Mouse (Mus musculus) forebrain, embryonic 10.5 days (tissue): ENCODE measurements around the gene Tmem132c. TPM values are rescaled to one million over a fixed set of nuclear protein-coding genes. Genes with fewer than 3 reads are reported as not detected.

ENCODE experiments used
- DNase-seq: peaks from one replicate; pipeline ENCODE4 v3.0.0-alpha.2; 2017; ENCODE audit warnings: low spot score; ENCODE audit errors: extremely low spot score
- H3K27ac ChIP-seq: fragments of 300-500 bp; sonication (generic); 2 replicates; pipeline ENCODE4 v1.5.1; 2016; ENCODE audit warnings: mild to moderate bottlenecking
- H3K27me3 ChIP-seq: fragments of 300-500 bp; sonication (generic); 2 replicates; pipeline ENCODE4 v1.6.1; 2016; ENCODE audit warnings: mild to moderate bottlenecking; ENCODE audit not compliant: poor library complexity, severe bottlenecking
- H3K36me3 ChIP-seq: fragments of 300-500 bp; sonication (generic); replicated peaks from 2 replicates; pipeline ENCODE4 v1.6.1; 2016; ENCODE audit warnings: mild to moderate bottlenecking, moderate library complexity
- H3K4me1 ChIP-seq: fragments of 300-500 bp; sonication (generic); 2 replicates; pipeline ENCODE4 v1.6.1; 2016
- H3K4me3 ChIP-seq: fragments of 300-500 bp; sonication (generic); 2 replicates; pipeline ENCODE4 v1.5.1; 2016; ENCODE audit warnings: mild to moderate bottlenecking, moderate library complexity
- H3K9me3 ChIP-seq: fragments of 300-500 bp; sonication (generic); 2 replicates; pipeline ENCODE4 v1.6.1; 2016; ENCODE audit warnings: mild to moderate bottlenecking, moderate library complexity
- WGBS: fragments of 180-500 bp; shearing (Covaris S2); methylation state at CpG from one replicate; pipeline ENCODE4 v1.1.7; 2016; 5-methylcytosine and 5-hydroxymethylcytosine counted together
- polyA plus RNA-seq: library from polyadenylated mRNA; unstranded; fragments of >200 nt; fragmentation: Nextera tagmentation; extraction: Ambion mirVana; gene quantifications from 2 replicates; pipeline ENCODE4 v1.2.1, GENCODE M21; 2016

The Tmem132c gene
- polyA plus RNA-seq, 1 experiment from 2014 or later: 27.9 TPM

GRCm38 (mm10) chr5:127537508-127537907 is 295.9 kb downstream of the Tmem132c start:
- H3K36me3 ChIP-seq: peaks cover 8% of the 10 kb centered on the region; the same call in 1 of the 2 replicates
- H3K27me3 ChIP-seq: no peaks in the 10 kb centered on the region
- no peaks in the 10 kb centered on the region for H3K4me1 ChIP-seq
- DNase-seq: no peak
- WGBS: 94% methylated on average over 2 of the region's 2 CpGs
- no peak overlapping the region for H3K4me3 ChIP-seq
- no peak overlapping the region for H3K27ac ChIP-seq
- no peaks in the 10 kb centered on the region for H3K9me3 ChIP-seq

DNA sequence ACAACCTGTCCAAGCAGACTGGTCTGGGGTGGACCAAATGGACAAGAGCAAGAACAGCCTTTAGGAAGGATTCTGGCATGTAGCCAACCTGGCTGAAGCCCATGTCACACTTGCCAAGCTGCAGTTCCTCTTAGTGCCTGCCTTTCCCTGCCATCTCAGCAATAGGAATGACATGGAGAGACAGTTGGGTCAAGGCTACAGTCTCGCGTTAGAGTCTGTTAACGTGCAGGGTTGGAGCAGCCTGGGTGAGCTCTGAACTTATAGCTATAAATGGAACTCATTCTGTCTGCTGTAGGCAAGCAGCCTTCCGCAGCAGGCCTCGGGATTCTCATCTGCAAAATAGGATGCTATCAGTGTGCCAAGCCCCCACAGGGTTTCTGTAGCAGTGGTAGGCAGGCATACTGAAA is 305.0 kb downstream of the Tmem132c start:
- WGBS: 91% methylated on average over 5 of the region's 5 CpGs
- DNase-seq: no peak
- Histone ChIP-seq H3K9me3 (no peaks in the 10 kb centered on the region), H3K4me1 (no peaks in the 10 kb centered on the region), H3K4me3 (no peak overlapping the region), H3K36me3 (peaks cover 3% of the 10 kb centered on the region), H3K27me3 (no peaks in the 10 kb centered on the region), H3K27ac (no peak overlapping the region)

- Histone ChIP-seq H3K36me3 (peaks cover 16% of the 10 kb centered on the region), H3K27me3 (no peaks in the 10 kb centered on the region), H3K27ac (no peak overlapping the region), H3K9me3 (no peaks in the 10 kb centered on the region), H3K4me3 (no peak overlapping the region), H3K4me1 (no peaks in the 10 kb centered on the region)
- 81% methylated on average over 2 of the region's 2 CpGs for WGBS
- no peak for DNase-seq
These were observed 306.5 kb downstream of the Tmem132c start for GRCm38 (mm10) chr5:127548136-127548535.

- H3K27ac ChIP-seq: no peak overlapping the region
- H3K27me3 ChIP-seq: no peaks in the 10 kb centered on the region
- H3K4me3 ChIP-seq: no peak overlapping the region
- no peak for DNase-seq
- peaks cover under 1% of the 10 kb centered on the region; the same call in 1 of the 2 replicates for H3K4me1 ChIP-seq
- peaks cover 38% of the 10 kb centered on the region for H3K36me3 ChIP-seq
- WGBS: 85% methylated on average over 3 of the region's 3 CpGs
- 0 out of 2 replicates have a peak, but pooled peaks cover 3% of the 10 kb centered on the region for H3K9me3 ChIP-seq
These were observed 319.5 kb downstream of the Tmem132c start for GRCm38 (mm10) chr5:127561086-127561485.

DNA sequence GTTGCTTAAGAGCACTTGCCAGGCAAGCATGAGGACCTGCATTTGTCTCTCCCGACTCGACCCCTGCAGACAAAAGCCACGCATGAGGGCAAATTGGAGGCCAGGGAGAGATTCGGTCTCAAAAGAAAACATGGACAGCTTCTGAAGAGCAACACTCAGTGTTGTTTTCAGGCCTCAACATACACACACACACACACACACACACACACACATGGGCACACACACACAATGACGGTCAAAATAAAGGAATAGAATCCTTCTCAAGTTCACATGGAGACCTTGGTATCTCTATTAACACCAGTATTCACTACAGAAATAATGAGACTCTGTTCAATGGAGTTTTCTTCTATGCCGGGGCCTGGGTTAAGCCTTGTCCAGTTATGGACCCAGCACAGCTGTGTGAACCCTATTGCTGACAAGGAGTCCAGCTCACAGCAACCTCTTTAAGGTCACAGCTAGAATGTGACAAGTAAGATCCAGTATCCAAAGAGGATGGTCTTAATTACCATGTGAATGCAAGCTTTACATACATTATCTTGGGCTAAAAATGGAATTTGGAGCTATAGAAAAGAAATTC is 325.6 kb downstream of the Tmem132c start:
- peaks cover 27% of the 10 kb centered on the region for H3K4me1 ChIP-seq
- WGBS: 62% methylated on average over 6 of the region's 6 CpGs
- no peaks in the 10 kb centered on the region for H3K27me3 ChIP-seq
- peak; percentile 23 for DNase-seq
- no peaks in the 10 kb centered on the region for H3K9me3 ChIP-seq
- peak overlapping the region; percentile 77 for H3K27ac ChIP-seq
- H3K36me3 ChIP-seq: peaks cover 21% of the 10 kb centered on the region
- no peak overlapping the region for H3K4me3 ChIP-seq

GRCm38 (mm10) chr5:127577419-127577818 is 335.8 kb downstream of the Tmem132c start:
- no peak for DNase-seq
- H3K36me3 ChIP-seq: no peaks in the 10 kb centered on the region
- WGBS: 66% methylated on average over 8 of the region's 8 CpGs
- H3K27me3 ChIP-seq: no peaks in the 10 kb centered on the region
- H3K4me1 ChIP-seq: no peaks in the 10 kb centered on the region
- H3K9me3 ChIP-seq: no peaks in the 10 kb centered on the region
- H3K4me3 ChIP-seq: no peak overlapping the region
- H3K27ac ChIP-seq: no peak overlapping the region

GRCm38 (mm10) chr5:127583658-127584057 is 342.1 kb downstream of the Tmem132c start:
- Histone ChIP-seq H3K27me3 (no peaks in the 10 kb centered on the region), H3K36me3 (0 out of 2 replicates have a peak, but pooled peaks cover 2% of the 10 kb centered on the region), H3K4me1 (no peaks in the 10 kb centered on the region), H3K4me3 (no peak overlapping the region), H3K9me3 (0 out of 2 replicates have a peak, but pooled peaks cover 3% of the 10 kb centered on the region), H3K27ac (no peak overlapping the region)
- no peak for DNase-seq
- WGBS: 91% methylated on average over 8 of the region's 8 CpGs

GRCm38 (mm10) chr5:127587854-127588253 is 346.2 kb downstream of the Tmem132c start:
- Histone ChIP-seq H3K4me1 (no peaks in the 10 kb centered on the region), H3K27ac (no peak overlapping the region), H3K4me3 (no peak overlapping the region), H3K36me3 (peaks cover 30% of the 10 kb centered on the region), H3K27me3 (no peaks in the 10 kb centered on the region), H3K9me3 (0 out of 2 replicates have a peak, but pooled peaks cover 3% of the 10 kb centered on the region)
- WGBS: 76% methylated on average over 6 of the region's 6 CpGs
- DNase-seq: no peak

DNA sequence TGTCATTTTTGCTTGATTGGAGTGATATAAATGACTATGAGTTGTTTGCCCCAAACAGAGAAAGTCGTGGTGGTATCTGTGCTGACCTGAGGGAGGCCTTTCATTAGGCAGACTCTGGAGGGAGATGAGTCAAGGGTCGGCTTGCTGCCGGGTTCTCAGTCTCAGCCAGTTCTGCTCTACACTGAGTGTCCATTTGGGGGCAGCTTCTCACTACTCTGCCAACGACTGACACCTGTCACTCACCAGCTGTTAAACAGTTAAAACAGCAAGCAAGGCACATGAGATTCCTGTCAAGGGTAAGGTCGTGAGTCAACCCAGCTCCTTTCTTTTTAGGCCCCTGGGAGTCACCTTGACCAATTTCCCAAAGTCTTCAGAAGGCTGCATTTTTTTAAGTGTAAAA is 350.8 kb downstream of the Tmem132c start:
- no peak for DNase-seq
- no peaks in the 10 kb centered on the region for H3K4me1 ChIP-seq
- peaks cover 74% of the 10 kb centered on the region for H3K36me3 ChIP-seq
- H3K9me3 ChIP-seq: no peaks in the 10 kb centered on the region
- WGBS: 79% methylated on average over 5 of the region's 5 CpGs
- no peaks in the 10 kb centered on the region for H3K27me3 ChIP-seq
- H3K27ac ChIP-seq: no peak overlapping the region
- no peak overlapping the region for H3K4me3 ChIP-seq

GRCm38 (mm10) chr5:127592854-127593253 is 351.2 kb downstream of the Tmem132c start:
- Histone ChIP-seq H3K9me3 (no peaks in the 10 kb centered on the region), H3K4me1 (no peaks in the 10 kb centered on the region), H3K36me3 (peaks cover 78% of the 10 kb centered on the region), H3K27ac (no peak overlapping the region), H3K4me3 (no peak overlapping the region), H3K27me3 (no peaks in the 10 kb centered on the region)
- 80% methylated on average over 6 of the region's 6 CpGs for WGBS
- DNase-seq: no peak

DNA sequence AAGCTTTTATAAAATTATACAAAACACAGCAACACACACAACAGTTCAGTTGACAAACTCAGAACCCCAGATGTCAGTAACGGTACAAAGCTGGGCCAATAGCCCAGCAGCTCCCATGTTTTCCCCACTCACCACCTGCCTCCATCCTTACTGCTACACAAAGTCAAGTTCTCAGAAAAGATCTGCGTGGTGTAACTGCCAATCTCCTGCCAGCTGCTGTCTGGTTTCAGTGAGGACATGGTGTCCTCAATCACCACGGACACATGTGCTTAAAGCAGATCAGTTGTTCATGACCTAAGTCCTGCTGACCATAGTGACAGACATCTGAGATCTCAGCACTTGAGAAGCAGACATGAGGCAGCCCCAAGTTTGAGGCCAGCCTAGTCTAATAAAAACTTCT is 354.1 kb downstream of the Tmem132c start:
- Histone ChIP-seq H3K36me3 (peaks cover 94% of the 10 kb centered on the region), H3K27ac (no peak overlapping the region), H3K4me1 (no peaks in the 10 kb centered on the region), H3K27me3 (no peaks in the 10 kb centered on the region), H3K9me3 (no peaks in the 10 kb centered on the region), H3K4me3 (no peak overlapping the region)
- whole genome bisulfite sequencing: 98% methylated on average over 3 of the region's 3 CpGs
- DNase-seq: no peak

- Histone ChIP-seq H3K4me1 (no peaks in the 10 kb centered on the region), H3K27ac (no peak overlapping the region), H3K27me3 (no peaks in the 10 kb centered on the region), H3K36me3 (peaks cover 99% of the 10 kb centered on the region), H3K9me3 (no peaks in the 10 kb centered on the region), H3K4me3 (no peak overlapping the region)
- DNase-seq: no peak
- WGBS: 92% methylated on average over 7 of the region's 7 CpGs
These were observed 355.3 kb downstream of the Tmem132c start for GRCm38 (mm10) chr5:127596862-127597261.

GRCm38 (mm10) chr5:127602996-127603395 is 361.4 kb downstream of the Tmem132c start:
- Histone ChIP-seq H3K9me3 (no peaks in the 10 kb centered on the region), H3K36me3 (peaks cover 98% of the 10 kb centered on the region), H3K27ac (no peak overlapping the region), H3K27me3 (no peaks in the 10 kb centered on the region), H3K4me1 (no peaks in the 10 kb centered on the region), H3K4me3 (no peak overlapping the region)
- WGBS: 94% methylated on average over 5 of the region's 5 CpGs
- DNase-seq: no peak
